Mouse (Mus musculus): ENCODE measurements around the gene Tpx2. TPM values are rescaled to one million over a fixed set of nuclear protein-coding genes. Genes with fewer than 3 reads are reported as not detected.

The Tpx2 gene
- polyA plus RNA-seq (2015; fragmentation: Nextera tagmentation; extraction: Ambion mirVana), result 45.7 and 51.5 TPM in 2 replicates

DNA sequence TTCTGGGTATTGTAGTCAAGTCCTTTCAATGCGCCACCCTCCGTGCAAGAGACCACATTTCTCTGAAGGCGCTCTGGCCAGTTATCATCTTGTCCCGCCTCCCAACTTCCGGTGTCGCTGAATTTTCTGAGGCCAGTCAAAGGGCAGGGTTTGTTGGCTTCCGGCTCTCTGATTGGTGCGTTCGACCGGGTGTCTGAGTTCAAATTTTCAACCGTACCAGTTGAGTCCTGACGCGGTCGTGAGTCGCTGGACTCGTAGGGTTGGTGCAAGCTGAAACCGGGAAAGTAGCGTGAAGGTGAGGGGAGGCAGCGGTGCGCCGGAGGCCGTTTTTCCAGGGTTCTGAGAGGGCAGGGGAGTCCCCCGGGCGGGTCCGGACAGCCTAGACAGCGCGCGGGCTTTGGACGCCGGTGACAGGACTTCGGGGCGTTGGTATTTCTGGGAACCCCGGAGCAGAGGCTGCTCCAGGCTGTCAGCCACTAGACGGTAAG is at the start of gene Tpx2:
Tpx2 (plus strand) TSS at position 150 of the 488 bp plus-strand sequence.
- Histone ChIP-seq H3K4me1 (ENCODE audit: control insufficient read depth, insufficient read depth, low read length) (peaks cover 13% of the 10 kb centered on the region), H3K27ac (ENCODE audit: low read length) (peak within 1 kb of the TSS; percentile 89), H3K36me3 (ENCODE audit: control insufficient read depth, insufficient read depth, low read length) (peaks cover 2% of the 10 kb centered on the region; the same call in 1 of the 2 replicates), H3K4me2 (ENCODE audit: low read depth, low read length) (peak within 1 kb of the TSS; percentile 62), H3K9me3 (ENCODE audit: control insufficient read depth, low read length) (no peaks in the 10 kb centered on the region), H3K27me3 (replicated peaks; ENCODE audit: control insufficient read depth, insufficient read depth, low read length) (no peaks in the 10 kb centered on the region), H3K4me3 (ENCODE audit: low read length) (peak within 1 kb of the TSS; percentile 85), H3K9ac (ENCODE audit: low read depth, low read length) (peak within 1 kb of the TSS; percentile 81)
- ATAC-seq, result peak; percentile 99
- WGBS, result under 1% methylated on average over 34 of the region's 34 CpGs

DNA sequence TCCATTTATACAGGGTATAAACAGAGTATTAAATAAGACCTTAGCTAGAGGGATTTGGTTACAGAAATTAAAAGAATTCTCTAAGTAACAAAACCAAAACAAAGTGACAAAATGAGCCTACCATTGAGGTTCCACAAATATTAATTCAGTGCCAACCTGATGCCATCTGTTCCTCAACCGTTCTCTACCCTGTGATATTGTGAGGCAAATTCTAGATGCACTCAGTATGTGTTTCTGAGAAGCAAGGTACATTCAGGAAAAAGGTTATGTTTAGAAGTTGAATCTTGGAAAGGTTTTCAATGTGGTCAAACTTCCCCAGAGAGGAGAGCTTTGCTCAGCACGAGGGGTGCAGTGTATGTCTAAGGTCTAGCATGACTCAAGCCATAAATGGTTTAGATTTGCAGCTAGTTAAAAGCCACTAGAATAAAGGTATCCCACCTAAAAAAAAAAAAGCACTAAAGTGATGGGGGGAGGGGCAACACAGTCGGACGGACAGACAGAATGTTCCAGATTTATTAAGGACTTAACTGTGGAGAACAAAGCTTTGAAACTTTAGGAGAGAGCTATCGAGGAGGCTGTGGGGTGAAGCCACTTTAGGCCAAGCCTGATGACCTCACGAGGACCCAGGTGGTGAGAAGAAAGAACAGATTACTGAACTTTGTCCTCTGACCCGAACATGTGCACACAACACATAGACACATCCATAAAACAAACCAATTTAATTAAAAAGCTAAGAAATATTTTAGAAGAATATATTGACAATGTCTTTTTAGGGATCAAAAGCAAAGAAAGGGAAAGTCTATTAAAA is 47.6 kb upstream of the Tpx2 start:
- Histone ChIP-seq H3K9me3 (ENCODE audit: control insufficient read depth, low read length) (no peaks in the 10 kb centered on the region), H3K4me3 (ENCODE audit: low read length) (no peak overlapping the region), H3K27me3 (replicated peaks; ENCODE audit: control insufficient read depth, insufficient read depth, low read length) (no peaks in the 10 kb centered on the region), H3K9ac (ENCODE audit: low read depth, low read length) (no peak overlapping the region), H3K4me2 (ENCODE audit: low read depth, low read length) (no peak overlapping the region), H3K36me3 (ENCODE audit: control insufficient read depth, insufficient read depth, low read length) (no peaks in the 10 kb centered on the region), H3K4me1 (ENCODE audit: control insufficient read depth, insufficient read depth, low read length) (peaks cover 13% of the 10 kb centered on the region), H3K27ac (ENCODE audit: low read length) (no peak overlapping the region)
- WGBS, result 58% methylated on average over 7 of the region's 7 CpGs
- ATAC-seq, result no peak

GRCm38 (mm10) chr2:152800762-152801113 is 47.0 kb upstream of the Tpx2 start:
- H3K36me3 ChIP-seq (ENCODE audit: control insufficient read depth, insufficient read depth, low read length), result no peaks in the 10 kb centered on the region
- H3K4me1 ChIP-seq (ENCODE audit: control insufficient read depth, insufficient read depth, low read length), result peaks cover 18% of the 10 kb centered on the region
- H3K9me3 ChIP-seq (ENCODE audit: control insufficient read depth, low read length), result no peaks in the 10 kb centered on the region
- H3K27ac ChIP-seq (ENCODE audit: low read length), result no peak overlapping the region
- H3K27me3 ChIP-seq (replicated peaks; ENCODE audit: control insufficient read depth, insufficient read depth, low read length), result no peaks in the 10 kb centered on the region
- H3K9ac ChIP-seq (ENCODE audit: low read depth, low read length), result no peak overlapping the region
- H3K4me2 ChIP-seq (ENCODE audit: low read depth, low read length), result no peak overlapping the region
- H3K4me3 ChIP-seq (ENCODE audit: low read length), result no peak overlapping the region
- ATAC-seq, result no peak

GRCm38 (mm10) chr2:152802303-152802702 is 45.5 kb upstream of the Tpx2 start:
- no peak overlapping the region for H3K4me3 ChIP-seq (ENCODE audit: low read length)
- H3K27ac ChIP-seq (ENCODE audit: low read length), result no peak overlapping the region
- peaks cover 24% of the 10 kb centered on the region for H3K4me1 ChIP-seq (ENCODE audit: control insufficient read depth, insufficient read depth, low read length)
- H3K27me3 ChIP-seq (replicated peaks; ENCODE audit: control insufficient read depth, insufficient read depth, low read length), result no peaks in the 10 kb centered on the region
- no peak overlapping the region for H3K4me2 ChIP-seq (ENCODE audit: low read depth, low read length)
- H3K9me3 ChIP-seq (ENCODE audit: control insufficient read depth, low read length), result no peaks in the 10 kb centered on the region
- 89% methylated on average over 10 of the region's 10 CpGs for WGBS
- no peaks in the 10 kb centered on the region for H3K36me3 ChIP-seq (ENCODE audit: control insufficient read depth, insufficient read depth, low read length)
- ATAC-seq, result no peak
- no peak overlapping the region for H3K9ac ChIP-seq (ENCODE audit: low read depth, low read length)

- H3K9ac ChIP-seq (ENCODE audit: low read depth, low read length), result no peak overlapping the region
- H3K27me3 ChIP-seq (replicated peaks; ENCODE audit: control insufficient read depth, insufficient read depth, low read length), result no peaks in the 10 kb centered on the region
- H3K27ac ChIP-seq (ENCODE audit: low read length), result no peak overlapping the region
- no peaks in the 10 kb centered on the region for H3K9me3 ChIP-seq (ENCODE audit: control insufficient read depth, low read length)
- H3K4me2 ChIP-seq (ENCODE audit: low read depth, low read length), result no peak overlapping the region
- ATAC-seq, result no peak
- WGBS, result 82% methylated on average over 5 of the region's 5 CpGs
- H3K36me3 ChIP-seq (ENCODE audit: control insufficient read depth, insufficient read depth, low read length), result no peaks in the 10 kb centered on the region
- peaks cover 24% of the 10 kb centered on the region for H3K4me1 ChIP-seq (ENCODE audit: control insufficient read depth, insufficient read depth, low read length)
- no peak overlapping the region for H3K4me3 ChIP-seq (ENCODE audit: low read length)
Measured at GRCm38 (mm10) chr2:152803081-152803480, 44.7 kb upstream of the Tpx2 start.

- Histone ChIP-seq H3K9ac (ENCODE audit: low read depth, low read length) (no peak overlapping the region; the same call in 1 of the 2 replicates), H3K36me3 (ENCODE audit: control insufficient read depth, insufficient read depth, low read length) (no peaks in the 10 kb centered on the region), H3K4me2 (ENCODE audit: low read depth, low read length) (no peak overlapping the region), H3K9me3 (ENCODE audit: control insufficient read depth, low read length) (no peaks in the 10 kb centered on the region), H3K27ac (ENCODE audit: low read length) (peak overlapping the region; percentile 73), H3K4me1 (ENCODE audit: control insufficient read depth, insufficient read depth, low read length) (peaks cover 24% of the 10 kb centered on the region), H3K4me3 (ENCODE audit: low read length) (no peak overlapping the region), H3K27me3 (replicated peaks; ENCODE audit: control insufficient read depth, insufficient read depth, low read length) (no peaks in the 10 kb centered on the region)
- WGBS, result 8% methylated on average over 6 of the region's 6 CpGs
- peak; percentile 79 for ATAC-seq
Measured at GRCm38 (mm10) chr2:152804408-152805110, 43.2 kb upstream of the Tpx2 start.

GRCm38 (mm10) chr2:152805111-152805490 is 42.7 kb upstream of the Tpx2 start:
- Histone ChIP-seq H3K9me3 (ENCODE audit: control insufficient read depth, low read length) (no peaks in the 10 kb centered on the region), H3K36me3 (ENCODE audit: control insufficient read depth, insufficient read depth, low read length) (no peaks in the 10 kb centered on the region), H3K9ac (ENCODE audit: low read depth, low read length) (no peak overlapping the region), H3K27me3 (replicated peaks; ENCODE audit: control insufficient read depth, insufficient read depth, low read length) (no peaks in the 10 kb centered on the region), H3K4me2 (ENCODE audit: low read depth, low read length) (no peak overlapping the region), H3K27ac (ENCODE audit: low read length) (peak overlapping the region; percentile 73), H3K4me3 (ENCODE audit: low read length) (no peak overlapping the region), H3K4me1 (ENCODE audit: control insufficient read depth, insufficient read depth, low read length) (peaks cover 24% of the 10 kb centered on the region)
- ATAC-seq, result peak; percentile 3; the same call in 1 of the 2 replicates
- WGBS, result 51% methylated on average over 5 of the region's 5 CpGs

DNA sequence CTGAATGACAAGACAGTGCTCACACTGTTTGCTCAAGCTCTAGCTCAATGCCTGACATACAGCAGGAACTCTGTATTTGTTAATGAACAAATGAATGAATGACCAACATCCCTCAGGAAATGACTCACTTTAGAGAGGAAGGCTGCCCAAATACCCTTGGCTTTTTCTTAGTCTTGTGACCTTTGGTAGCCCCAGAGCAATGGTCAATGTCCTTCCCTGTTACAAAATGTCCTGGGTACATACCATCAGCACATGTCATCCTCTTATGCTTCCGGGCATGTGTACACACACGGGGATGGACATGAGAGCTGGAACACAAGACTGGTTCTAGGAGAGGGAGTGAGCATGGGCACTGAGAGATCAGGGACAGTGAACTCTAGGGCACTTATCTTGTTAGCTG is 41.7 kb upstream of the Tpx2 start:
- Histone ChIP-seq H3K9ac (ENCODE audit: low read depth, low read length) (no peak overlapping the region), H3K4me1 (ENCODE audit: control insufficient read depth, insufficient read depth, low read length) (peaks cover 33% of the 10 kb centered on the region), H3K4me2 (ENCODE audit: low read depth, low read length) (no peak overlapping the region), H3K36me3 (ENCODE audit: control insufficient read depth, insufficient read depth, low read length) (no peaks in the 10 kb centered on the region), H3K9me3 (ENCODE audit: control insufficient read depth, low read length) (no peaks in the 10 kb centered on the region), H3K4me3 (ENCODE audit: low read length) (no peak overlapping the region), H3K27me3 (replicated peaks; ENCODE audit: control insufficient read depth, insufficient read depth, low read length) (no peaks in the 10 kb centered on the region), H3K27ac (ENCODE audit: low read length) (0 out of 2 replicates have a peak overlapping the region, but pooled peaks have one; percentile 21)
- ATAC-seq, result no peak
- WGBS, result 76% methylated on average over 2 of the region's 2 CpGs

DNA sequence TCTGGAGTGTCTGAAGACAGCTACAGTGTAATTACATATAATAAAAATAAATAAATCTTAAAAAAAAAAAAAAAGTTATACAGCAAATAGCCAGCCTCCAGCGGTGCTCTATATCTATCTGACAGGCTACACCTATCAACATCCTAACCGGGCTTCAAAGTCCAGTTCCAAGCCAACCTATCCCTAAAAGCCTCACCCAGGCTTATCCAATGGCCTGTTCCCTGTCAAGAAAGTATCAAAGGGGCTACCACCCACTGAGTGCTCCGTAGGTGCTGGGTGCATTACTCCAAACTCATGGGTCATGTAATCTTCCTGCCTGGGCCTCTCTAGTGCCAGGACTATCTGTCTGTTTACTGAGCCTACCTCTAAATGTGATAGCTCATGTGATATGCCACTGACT is 39.6 kb upstream of the Tpx2 start:
- no peak overlapping the region for H3K4me2 ChIP-seq (ENCODE audit: low read depth, low read length)
- no peak overlapping the region for H3K9ac ChIP-seq (ENCODE audit: low read depth, low read length)
- no peak overlapping the region for H3K4me3 ChIP-seq (ENCODE audit: low read length)
- peak; percentile 47 for ATAC-seq
- H3K27me3 ChIP-seq (replicated peaks; ENCODE audit: control insufficient read depth, insufficient read depth, low read length), result no peaks in the 10 kb centered on the region
- H3K27ac ChIP-seq (ENCODE audit: low read length), result no peak overlapping the region; the same call in 1 of the 2 replicates
- peaks cover 42% of the 10 kb centered on the region for H3K4me1 ChIP-seq (ENCODE audit: control insufficient read depth, insufficient read depth, low read length)
- no peaks in the 10 kb centered on the region for H3K9me3 ChIP-seq (ENCODE audit: control insufficient read depth, low read length)
- no peaks in the 10 kb centered on the region for H3K36me3 ChIP-seq (ENCODE audit: control insufficient read depth, insufficient read depth, low read length)
- 55% methylated on average over 3 of the region's 3 CpGs for WGBS

All from intestine, embryonic 16.5 days (tissue).